Mouse (Mus musculus): ENCODE measurements around the gene Adgrg3. TPM values are rescaled to one million over a fixed set of nuclear protein-coding genes. Genes with fewer than 3 reads are reported as not detected.

Adgrg3 gene
- polyA plus RNA-seq, 1 experiment from 2014 or later: 3.9 TPM

GRCm38 (mm10) chr8:95079305-95079704, 61.8 kb downstream of the Adgrg3 start:
- H3K36me3 ChIP-seq: peaks cover 7% of the 10 kb centered on the region
- H3K4me3 ChIP-seq: no peak overlapping the region
- H3K4me1 ChIP-seq: peaks cover 13% of the 10 kb centered on the region
- peaks cover 18% of the 10 kb centered on the region; the same call in 1 of the 2 replicates for H3K27me3 ChIP-seq (ENCODE audit: insufficient read depth, poor library complexity, severe bottlenecking)
- DNase-seq (ENCODE audit: low spot score): no peak
- 81% methylated on average over 4 of the region's 4 CpGs for WGBS
- H3K9me3 ChIP-seq: no peaks in the 10 kb centered on the region
- H3K27ac ChIP-seq: no peak overlapping the region

GRCm38 (mm10) chr8:95080381-95081341, 63.2 kb downstream of the Adgrg3 start, which contains the start of gene Katnb1:
Gene Katnb1 (plus strand): TSS chr8:95081186.
- Histone ChIP-seq H3K4me1 (peaks cover 22% of the 10 kb centered on the region), H3K27me3 (ENCODE audit: insufficient read depth, poor library complexity, severe bottlenecking) (peaks cover 16% of the 10 kb centered on the region; the same call in 1 of the 2 replicates), H3K4me3 (peak within 1 kb of the TSS; percentile 88), H3K9me3 (no peaks in the 10 kb centered on the region), H3K27ac (peak within 1 kb of the TSS; percentile 93), H3K36me3 (peaks cover 20% of the 10 kb centered on the region)
- peak; percentile 100 for DNase-seq (ENCODE audit: low spot score)
- WGBS: under 1% methylated on average over 47 of the region's 47 CpGs

- no peak for DNase-seq (ENCODE audit: low spot score)
- Histone ChIP-seq H3K27me3 (ENCODE audit: insufficient read depth, poor library complexity, severe bottlenecking) (0 out of 2 replicates have a peak, but pooled peaks cover 9% of the 10 kb centered on the region), H3K27ac (peak overlapping the region; percentile 91), H3K4me1 (peaks cover 26% of the 10 kb centered on the region), H3K9me3 (no peaks in the 10 kb centered on the region), H3K36me3 (peaks cover 24% of the 10 kb centered on the region), H3K4me3 (peak overlapping the region; percentile 88)
- 8% methylated on average over 11 of the region's 11 CpGs for WGBS
These were observed 64.2 kb downstream of the Adgrg3 start for GRCm38 (mm10) chr8:95081650-95082049.

GRCm38 (mm10) chr8:95084261-95084660, 66.8 kb downstream of the Adgrg3 start:
- Histone ChIP-seq H3K4me1 (peaks cover 26% of the 10 kb centered on the region), H3K9me3 (no peaks in the 10 kb centered on the region), H3K27ac (peak overlapping the region; percentile 50), H3K36me3 (peaks cover 41% of the 10 kb centered on the region), H3K4me3 (no peak overlapping the region), H3K27me3 (ENCODE audit: insufficient read depth, poor library complexity, severe bottlenecking) (no peaks in the 10 kb centered on the region)
- no peak for DNase-seq (ENCODE audit: low spot score)
- WGBS: 94% methylated on average over 4 of the region's 4 CpGs

GRCm38 (mm10) chr8:95084744-95085431, 67.4 kb downstream of the Adgrg3 start:
- Histone ChIP-seq H3K4me1 (peaks cover 26% of the 10 kb centered on the region), H3K4me3 (peak overlapping the region; percentile 31; the same call in 1 of the 2 replicates), H3K36me3 (peaks cover 48% of the 10 kb centered on the region), H3K27me3 (ENCODE audit: insufficient read depth, poor library complexity, severe bottlenecking) (no peaks in the 10 kb centered on the region), H3K9me3 (no peaks in the 10 kb centered on the region), H3K27ac (peak overlapping the region; percentile 50)
- WGBS: 84% methylated on average over 10 of the region's 10 CpGs
- DNase-seq (ENCODE audit: low spot score): no peak

GRCm38 (mm10) chr8:95085432-95086141, 68.1 kb downstream of the Adgrg3 start:
- H3K9me3 ChIP-seq: no peaks in the 10 kb centered on the region
- peak overlapping the region; percentile 50 for H3K27ac ChIP-seq
- peak; percentile 92 for DNase-seq (ENCODE audit: low spot score)
- WGBS: 70% methylated on average over 7 of the region's 7 CpGs
- no peak overlapping the region for H3K4me3 ChIP-seq
- H3K36me3 ChIP-seq: peaks cover 55% of the 10 kb centered on the region
- peaks cover 26% of the 10 kb centered on the region for H3K4me1 ChIP-seq
- H3K27me3 ChIP-seq (ENCODE audit: insufficient read depth, poor library complexity, severe bottlenecking): no peaks in the 10 kb centered on the region

GRCm38 (mm10) chr8:95093574-95093973, 76.1 kb downstream of the Adgrg3 start:
- H3K9me3 ChIP-seq: no peaks in the 10 kb centered on the region
- no peak overlapping the region for H3K4me3 ChIP-seq
- DNase-seq (ENCODE audit: low spot score): no peak
- H3K36me3 ChIP-seq: peaks cover 90% of the 10 kb centered on the region
- no peaks in the 10 kb centered on the region for H3K4me1 ChIP-seq
- no peaks in the 10 kb centered on the region for H3K27me3 ChIP-seq (ENCODE audit: insufficient read depth, poor library complexity, severe bottlenecking)
- 84% methylated on average over 4 of the region's 4 CpGs for WGBS
- H3K27ac ChIP-seq: no peak overlapping the region

Other genes starting within 250 kb of the Adgrg3 start
- 6.2 and 11.0 TPM in 2 replicates for gene Cx3cl1, start 245.7 kb upstream of the Adgrg3 start, polyA plus RNA-seq (2016; fragmentation: Nextera tagmentation; extraction: Ambion mirVana)
- gene Ccl17, start 207.2 kb upstream of the Adgrg3 start, polyA plus RNA-seq (2016; fragmentation: Nextera tagmentation; extraction: Ambion mirVana): 0.57 and 0.63 TPM in 2 replicates
- gene Coq9, start 179.4 kb upstream of the Adgrg3 start, polyA plus RNA-seq (2016; fragmentation: Nextera tagmentation; extraction: Ambion mirVana): 97.9 and 129 TPM in 2 replicates
- gene Ciapin1, start 179.3 kb upstream of the Adgrg3 start, polyA plus RNA-seq (2016; fragmentation: Nextera tagmentation; extraction: Ambion mirVana): 148 and 158 TPM in 2 replicates
- 164 and 190 TPM in 2 replicates for gene Polr2c, start 160.2 kb upstream of the Adgrg3 start, polyA plus RNA-seq (2016; fragmentation: Nextera tagmentation; extraction: Ambion mirVana)
- gene Dok4, start 141.4 kb upstream of the Adgrg3 start, polyA plus RNA-seq (2016; fragmentation: Nextera tagmentation; extraction: Ambion mirVana): 71.3 and 83.4 TPM in 2 replicates
- gene Ccdc102a, start 99.6 kb upstream of the Adgrg3 start, polyA plus RNA-seq (2016; fragmentation: Nextera tagmentation; extraction: Ambion mirVana): 22.0 and 31.0 TPM in 2 replicates
- 0.69 and 0.79 TPM in 2 replicates for gene Adgrg5, start 94.0 kb upstream of the Adgrg3 start, polyA plus RNA-seq (2016; fragmentation: Nextera tagmentation; extraction: Ambion mirVana)
- 9.0 and 16.6 TPM in 2 replicates for gene Adgrg1, start 42.9 kb upstream of the Adgrg3 start, polyA plus RNA-seq (2016; fragmentation: Nextera tagmentation; extraction: Ambion mirVana)
- gene Drc7, start 37.4 kb downstream of the Adgrg3 start, polyA plus RNA-seq (2016; fragmentation: Nextera tagmentation; extraction: Ambion mirVana): 0.09 TPM in 1 of 2 replicates, not detected in the other
- gene Katnb1, start 63.5 kb downstream of the Adgrg3 start, polyA plus RNA-seq (2016; fragmentation: Nextera tagmentation; extraction: Ambion mirVana): 25.8 and 29.8 TPM in 2 replicates
- 13.9 and 15.3 TPM in 2 replicates for gene Kifc3, start 185.1 kb downstream of the Adgrg3 start, polyA plus RNA-seq (2016; fragmentation: Nextera tagmentation; extraction: Ambion mirVana)